Mouse (Mus musculus) G1E (cell line): ENCODE data around the gene Il17re.

Experiments
- CTCF ChIP-seq: IDR thresholded peaks from 2 replicates; pipeline ENCODE4 v1.5.1; 2012; ENCODE audit warnings: low read depth, low read length, inconsistent platforms, mixed read lengths
- GATA1 ChIP-seq: IDR thresholded peaks from 2 replicates; pipeline ENCODE4 v1.6.1; 2012; ENCODE audit warnings: borderline replicate concordance, low read length, inconsistent platforms, mixed read lengths
- GATA2 ChIP-seq: IDR thresholded peaks from 2 replicates; pipeline ENCODE4 v1.6.1; 2012; ENCODE audit warnings: low read depth, low read length, inconsistent platforms, borderline replicate concordance
- TAL1 ChIP-seq: conservative IDR thresholded peaks from 2 replicates; pipeline ENCODE4 v1.6.1; 2012; ENCODE audit warnings: low read depth, low read length, inconsistent platforms, mixed read lengths

DNA sequence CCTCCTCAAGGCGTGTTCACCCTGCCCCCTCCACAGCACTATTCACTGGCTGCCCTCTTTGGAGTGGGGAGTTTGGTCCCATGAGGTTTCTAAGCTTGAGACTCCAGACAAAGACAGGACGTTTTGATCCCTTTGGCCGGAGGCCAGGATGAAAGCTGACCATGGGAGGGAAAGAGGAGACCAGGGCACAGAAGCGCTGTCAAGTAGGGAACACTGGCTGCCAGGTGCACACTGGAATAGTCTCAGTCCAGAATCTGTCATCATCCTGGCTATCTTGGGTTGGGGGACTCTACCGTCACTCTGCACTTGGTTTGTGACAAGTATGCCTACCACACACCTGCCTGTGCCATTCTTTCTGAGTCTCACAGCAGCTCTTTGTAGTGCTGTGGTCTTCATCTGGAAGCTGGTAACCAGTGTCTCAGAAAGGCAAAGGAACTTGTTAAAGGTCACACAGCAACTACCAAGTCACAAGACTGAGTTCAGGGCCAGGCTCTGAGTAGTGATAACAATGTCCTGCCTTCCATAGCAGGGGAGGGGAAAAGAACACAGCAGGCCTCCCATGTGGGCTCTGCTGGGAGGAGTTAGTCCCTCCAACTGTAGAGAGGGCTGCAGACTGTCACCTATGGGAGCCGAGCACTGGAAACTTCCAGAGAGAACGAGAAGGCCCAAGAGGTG lies 50.1 kb downstream of the Il17re start:
- TF ChIP-seq CTCF (no peak), GATA1 (no peak), GATA2 (no peak), TAL1 (no peak)
